Mouse (Mus musculus) neural tube, embryonic 10.5 days (tissue): ENCODE data around the gene Tsc2.

ENCODE experiments used
- DNase-seq: peaks from one replicate; pipeline ENCODE4 v3.0.0-alpha.2; 2017; ENCODE audit warnings: low spot score; ENCODE audit errors: extremely low spot score

The Tsc2 gene

DNA sequence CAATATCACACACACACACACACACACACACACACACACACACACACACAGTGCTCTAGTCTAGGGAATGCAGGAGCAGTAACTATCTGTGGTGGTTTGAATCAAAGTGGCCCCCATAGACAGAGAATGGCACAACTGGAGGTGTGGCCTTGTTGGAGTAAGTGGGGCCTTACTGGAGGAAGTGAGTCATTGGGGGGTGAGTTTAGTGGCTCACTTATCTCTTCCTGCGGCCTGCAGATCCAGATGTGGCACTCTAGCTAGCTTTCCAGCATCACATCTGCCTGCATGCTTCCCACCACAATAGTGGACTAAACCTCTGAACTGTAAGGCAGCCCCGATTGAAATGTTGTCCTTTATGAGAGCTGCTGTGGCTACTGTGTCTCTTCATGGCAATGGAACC lies 21.7 kb downstream of the Tsc2 start:
- DNase-seq: no peak

GRCm38 (mm10) chr17:24608874-24609273 lies 23.6 kb downstream of the Tsc2 start:
- DNase-seq: no peak

- no peak for DNase-seq
Measured at GRCm38 (mm10) chr17:24608370-24608769, 24.1 kb downstream of the Tsc2 start.

DNA sequence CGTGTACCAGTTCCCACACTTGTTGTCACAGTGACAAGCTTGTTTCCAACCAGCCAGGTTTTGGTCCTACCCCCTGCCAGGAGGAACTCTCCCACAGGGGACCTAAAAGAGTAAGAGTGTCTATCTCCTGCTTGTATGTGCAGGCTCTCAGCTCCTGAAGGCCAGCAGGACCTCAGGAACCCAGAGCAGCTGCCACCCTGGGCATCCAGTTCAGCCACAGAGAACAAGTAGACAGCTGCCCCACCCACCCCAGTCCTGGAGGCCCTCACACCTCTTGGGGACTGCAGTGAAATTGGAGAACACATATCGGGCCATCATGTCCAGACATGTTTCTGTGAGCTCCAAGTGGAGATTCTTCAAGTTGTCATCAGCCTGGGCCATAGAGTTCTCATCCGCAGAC lies 27.9 kb downstream of the Tsc2 start:
- DNase-seq: no peak

DNA sequence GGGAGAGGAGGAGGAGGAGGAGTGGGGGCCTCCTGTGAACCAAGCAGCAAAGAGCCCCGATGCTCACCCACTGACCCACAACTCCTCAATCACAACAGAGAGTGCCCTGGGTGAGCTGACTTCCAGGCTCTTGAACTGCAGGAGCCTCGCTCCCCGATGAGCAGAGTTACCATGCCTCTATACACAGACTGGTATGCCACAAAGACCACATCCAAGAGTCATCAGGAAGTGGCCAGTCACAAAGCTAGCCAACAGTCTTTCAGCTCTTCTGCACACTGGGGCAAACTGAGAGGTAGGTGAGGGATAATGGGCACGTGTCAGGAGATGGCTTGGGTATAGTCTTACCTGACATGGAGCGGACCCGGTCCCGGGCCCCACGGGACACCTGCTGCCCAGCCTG lies 28.5 kb downstream of the Tsc2 start:
- DNase-seq: no peak

- no peak for DNase-seq
Measured at GRCm38 (mm10) chr17:24600502-24600901, 31.9 kb downstream of the Tsc2 start.

GRCm38 (mm10) chr17:24597989-24598388 lies 34.4 kb downstream of the Tsc2 start:
- no peak for DNase-seq

DNA sequence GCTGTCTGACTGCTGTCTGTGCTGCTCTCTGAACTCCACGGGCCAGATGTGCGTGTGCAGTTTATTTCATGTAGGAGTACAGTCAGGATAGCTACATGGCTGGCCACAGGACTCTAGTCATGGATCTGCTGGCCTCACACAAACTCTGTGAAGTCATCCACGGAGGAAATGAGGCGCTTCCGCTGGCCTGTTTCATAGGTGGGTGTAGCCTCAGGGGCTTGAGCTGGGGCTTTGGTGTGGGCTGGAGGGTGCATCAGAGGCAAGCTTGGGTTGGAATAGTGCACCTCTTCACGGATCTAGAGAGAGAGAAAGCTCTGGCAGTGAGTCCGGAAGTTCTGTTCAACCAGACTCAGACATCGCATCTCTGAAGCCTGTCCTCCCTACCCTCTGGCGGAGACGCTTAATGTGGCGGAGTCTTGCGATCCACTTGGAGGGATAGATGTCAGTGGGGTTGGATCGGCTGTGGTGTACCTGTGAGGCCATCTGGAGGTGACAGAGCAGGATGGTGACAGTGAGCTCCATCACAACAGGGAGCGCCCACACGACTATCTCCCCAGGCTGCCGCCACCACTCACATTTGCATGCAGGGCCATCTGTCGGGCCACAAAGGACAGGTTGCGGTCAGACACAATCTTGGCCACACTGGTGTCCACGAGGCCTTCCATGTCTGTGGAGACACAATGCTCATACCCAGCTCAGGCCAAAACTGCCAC lies 35.8 kb downstream of the Tsc2 start:
- no peak for DNase-seq

DNA sequence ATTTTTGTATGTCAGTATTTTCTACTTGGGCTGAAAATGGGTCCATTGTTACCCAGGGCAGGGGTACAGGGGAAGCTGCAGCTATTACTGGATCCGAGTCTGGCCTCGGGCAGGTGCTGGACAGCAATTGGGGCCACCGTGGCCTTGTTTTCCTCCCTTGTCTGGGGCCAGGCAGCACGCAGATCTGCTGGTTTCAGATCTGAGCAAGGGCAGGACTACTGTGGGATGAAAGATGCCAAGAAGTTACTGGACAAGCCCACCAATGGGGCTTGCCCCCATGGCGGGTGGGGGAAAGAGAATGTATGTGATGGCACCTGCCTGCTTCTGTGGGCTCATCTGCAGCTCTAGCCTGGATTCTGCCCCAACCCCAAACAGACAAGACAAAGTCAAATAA lies 36.4 kb downstream of the Tsc2 start:
- DNase-seq: no peak

GRCm38 (mm10) chr17:24595126-24596072 lies 37.0 kb downstream of the Tsc2 start:
- DNase-seq: no peak

GRCm38 (mm10) chr17:24593992-24594890 lies 38.2 kb downstream of the Tsc2 start:
- DNase-seq: no peak

DNA sequence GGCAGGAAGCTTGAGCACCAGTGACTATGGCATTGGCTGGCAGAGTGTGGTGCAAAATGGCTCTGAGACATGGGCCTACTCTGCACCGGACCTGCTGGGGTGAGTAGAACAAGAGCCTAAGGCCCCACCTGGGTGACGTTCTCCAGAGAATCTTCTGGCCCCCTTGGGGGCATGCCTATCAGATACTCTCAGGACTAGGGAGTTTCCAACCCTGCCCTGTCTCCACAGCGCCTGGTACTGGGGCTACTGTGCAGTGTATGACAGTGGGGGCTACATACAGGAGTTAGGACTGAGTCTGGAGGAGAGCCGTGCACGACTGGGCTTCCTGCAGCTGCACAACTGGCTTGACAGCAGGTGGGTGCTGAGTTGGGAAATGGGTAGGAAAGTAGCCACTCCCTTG lies 39.2 kb downstream of the Tsc2 start:
- DNase-seq: no peak

DNA sequence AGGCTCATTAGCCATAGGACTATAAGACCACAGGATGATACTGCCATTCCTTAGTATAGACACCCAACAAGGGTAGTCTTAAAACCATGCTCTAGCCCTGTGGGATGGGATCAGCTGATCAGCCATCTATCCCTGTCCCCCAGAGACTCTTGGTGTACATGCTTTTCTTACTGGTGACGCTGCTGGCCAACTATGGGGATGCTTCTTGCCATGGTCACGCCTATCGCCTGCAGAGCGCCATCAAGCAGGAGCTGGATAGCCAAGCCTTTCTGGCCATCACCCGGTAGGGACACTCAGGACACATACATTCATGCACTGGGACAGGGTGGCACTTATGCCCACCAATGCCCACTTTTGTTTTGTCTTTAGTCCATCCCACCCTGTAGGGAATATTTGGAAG lies 40.7 kb downstream of the Tsc2 start:
- no peak for DNase-seq

DNA sequence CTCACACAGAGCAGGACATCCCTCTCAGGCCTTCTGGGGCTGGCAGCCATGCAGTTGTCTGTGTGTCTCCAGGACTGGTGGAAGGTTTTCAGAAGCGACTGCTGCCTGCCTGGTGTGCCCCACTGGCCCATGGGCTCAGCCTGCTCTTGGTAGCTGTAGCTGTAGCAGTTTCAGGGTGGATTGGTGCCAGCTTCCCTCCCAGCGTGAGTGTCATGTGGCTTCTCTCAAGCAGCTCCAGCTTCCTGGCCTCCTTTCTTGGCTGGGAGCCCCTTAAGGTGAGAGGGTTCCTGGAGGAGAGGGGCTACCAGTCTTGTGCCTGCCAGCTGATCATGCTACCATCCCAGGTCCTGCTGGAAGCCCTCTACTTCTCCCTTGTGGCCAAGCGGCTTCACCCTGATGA lies 41.5 kb downstream of the Tsc2 start:
- DNase-seq: no peak

DNA sequence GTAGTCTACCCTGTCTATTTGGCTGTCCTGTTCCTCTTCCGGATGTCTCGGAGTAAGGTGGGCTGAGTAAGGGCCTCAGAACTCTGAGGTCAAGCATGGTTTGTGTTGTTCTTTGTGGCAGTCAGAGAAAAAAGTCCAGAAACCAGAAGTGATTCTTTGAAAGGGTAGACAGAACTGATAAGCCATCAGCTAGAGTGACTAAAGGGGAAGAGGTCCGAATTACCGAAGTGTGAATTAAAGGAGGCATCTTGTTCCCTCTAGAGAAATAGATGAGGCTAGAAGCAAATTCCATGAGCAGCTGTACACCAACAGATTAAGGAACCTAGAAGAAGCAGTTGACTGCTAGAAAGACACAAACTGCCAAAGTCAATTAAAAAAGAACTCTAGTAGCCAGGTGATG lies 45.9 kb downstream of the Tsc2 start:
- no peak for DNase-seq

DNA sequence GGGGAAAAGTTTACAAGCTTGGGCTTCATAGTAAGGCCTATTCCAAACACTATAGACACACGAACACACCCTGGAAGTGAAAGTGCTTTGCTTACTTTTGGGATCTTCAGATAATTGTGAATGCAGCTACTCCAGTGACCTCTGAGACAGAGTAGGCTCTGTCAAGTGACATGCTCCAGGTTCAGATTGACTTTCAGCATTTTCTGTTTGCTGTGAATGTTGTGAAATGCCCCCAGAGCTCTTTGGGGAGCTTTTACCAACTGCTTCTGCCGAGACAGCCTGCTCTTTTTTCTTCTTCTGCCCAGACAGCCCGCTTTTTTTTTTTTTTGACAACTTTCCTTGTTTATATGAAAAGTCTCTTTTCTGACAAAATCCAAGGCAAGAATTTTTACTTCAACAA lies 47.9 kb downstream of the Tsc2 start:
- no peak for DNase-seq

- no peak for DNase-seq
Measured at GRCm38 (mm10) chr17:24583599-24584460, 48.6 kb downstream of the Tsc2 start.

DNA sequence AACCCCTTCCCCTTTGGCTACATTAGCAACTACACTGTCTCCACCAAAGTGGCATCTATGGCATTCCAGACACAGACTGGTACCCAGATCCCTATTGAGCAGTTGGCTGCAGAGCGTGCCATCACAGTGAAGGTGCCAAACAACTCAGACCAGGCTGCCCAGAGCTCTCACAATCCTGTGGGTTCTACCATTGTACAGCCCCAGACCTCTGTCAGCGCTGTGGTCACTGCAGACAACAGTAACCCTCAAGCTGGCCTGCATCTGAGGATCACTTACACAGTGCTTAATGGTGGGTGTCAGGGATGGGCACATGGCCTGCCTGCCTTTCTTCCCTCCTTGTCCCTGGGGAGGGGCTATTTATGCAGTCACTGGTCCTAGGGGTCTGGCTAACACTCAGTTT lies 52.1 kb downstream of the Tsc2 start:
- no peak for DNase-seq

- DNase-seq: no peak
Measured at GRCm38 (mm10) chr17:24579532-24579931, 52.9 kb downstream of the Tsc2 start.

- no peak for DNase-seq
Measured at GRCm38 (mm10) chr17:24573811-24574210, 58.6 kb downstream of the Tsc2 start.
